Mouse (Mus musculus) MN1 (cell line): ENCODE measurements around the gene Rnps1.
"Not testable (repeated sequence)": the region's sequence is repeated elsewhere in the genome, so short reads cannot be mapped to it uniquely, and the experiment has no call there.

Source experiments
- DNase-seq: peaks from one replicate; pipeline ENCODE4 v3.0.0-alpha.2; 2016; ENCODE audit warnings: low spot score

Rnps1 gene

DNA sequence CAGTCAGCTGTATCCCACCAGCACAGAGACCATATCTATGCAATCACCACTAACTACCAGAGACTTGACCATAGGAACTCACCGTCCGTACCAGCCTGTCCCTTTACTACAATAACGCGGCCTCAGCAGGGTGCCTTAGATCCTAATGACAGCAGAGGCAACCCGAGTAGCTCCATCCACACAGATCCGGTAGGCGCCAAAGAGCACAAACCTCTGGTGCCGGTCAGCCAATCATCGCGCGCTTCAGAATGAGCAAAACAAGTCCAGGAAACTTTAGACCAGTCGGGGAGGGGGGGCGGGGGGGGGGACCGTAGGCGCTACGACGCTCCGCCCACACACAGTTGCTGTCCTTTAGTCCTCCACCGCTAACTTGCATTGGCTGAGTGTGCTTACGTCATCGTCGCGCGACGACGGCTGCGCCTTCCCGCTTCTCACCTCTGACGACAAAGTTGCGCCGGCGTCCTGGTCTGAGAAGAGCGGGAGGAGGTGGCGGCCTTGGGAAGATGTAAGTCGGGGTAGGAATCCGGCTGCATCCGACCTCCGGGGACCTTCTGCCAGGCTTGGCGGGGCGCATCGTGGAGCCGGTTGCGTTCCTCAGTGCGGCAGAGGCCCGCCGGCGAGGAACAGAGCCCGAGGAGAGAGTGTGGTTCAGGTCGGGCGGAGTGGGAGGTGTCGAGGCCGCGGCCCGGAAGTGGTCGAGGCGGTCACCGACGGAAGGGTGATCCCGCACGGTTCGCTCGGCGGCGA, at the start of gene Rnps1:
Gene Rnps1, plus strand, starts transcription at position 336 of the 747 bp plus-strand sequence.
- DNase-seq, result peak; percentile 99

DNA sequence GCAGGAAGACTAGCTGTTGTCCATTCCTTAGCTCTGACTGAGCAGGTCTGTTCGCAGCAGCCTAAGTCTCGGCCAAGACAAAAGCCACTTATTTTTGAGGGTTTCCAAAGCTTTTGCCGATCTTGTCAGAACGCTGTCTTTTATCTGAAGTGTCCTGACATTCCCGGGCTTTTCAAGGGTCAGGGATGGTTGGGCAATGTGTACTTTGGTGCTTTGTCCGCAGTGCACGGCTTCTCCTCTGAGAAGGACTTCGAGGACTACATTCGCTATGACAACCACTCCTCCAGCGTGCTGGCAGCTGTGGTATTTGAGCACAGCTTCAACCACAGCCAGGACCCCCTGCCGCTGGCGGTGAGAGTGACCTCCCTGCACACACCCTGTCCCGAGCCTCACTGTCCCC, 48.5 kb upstream of the Rnps1 start:
- DNase-seq, result no peak

DNA sequence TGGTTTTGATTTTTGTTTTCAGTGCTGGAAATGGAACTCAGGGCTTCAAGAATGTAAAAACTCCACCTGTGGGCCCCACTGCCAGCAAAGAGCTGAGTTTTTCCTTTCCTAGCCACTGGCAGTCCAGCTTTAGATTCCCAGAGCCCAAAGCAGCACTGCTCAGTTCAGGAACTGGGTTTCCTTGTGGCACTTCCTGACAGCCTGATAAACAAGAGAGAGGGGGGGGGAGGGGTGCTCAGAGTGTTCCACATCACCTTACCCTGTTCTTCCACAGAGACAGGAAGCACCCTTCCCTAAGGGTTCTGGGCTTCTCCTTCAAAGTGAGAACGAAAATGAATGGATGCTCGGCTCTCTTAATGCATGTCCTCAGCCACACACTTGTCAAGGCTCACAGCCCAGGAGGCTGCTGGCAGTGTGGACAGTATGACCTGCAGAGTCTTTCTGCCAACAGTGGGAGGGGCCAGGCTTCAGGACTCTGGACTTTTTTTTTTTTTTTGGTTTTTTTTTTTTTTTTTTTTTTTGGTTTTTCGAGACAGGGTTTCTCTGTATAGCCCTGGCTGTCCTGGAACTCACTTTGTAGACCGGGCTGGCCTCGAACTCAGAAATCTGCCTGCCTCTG, 39.2 kb upstream of the Rnps1 start:
- DNase-seq, result no peak

DNA sequence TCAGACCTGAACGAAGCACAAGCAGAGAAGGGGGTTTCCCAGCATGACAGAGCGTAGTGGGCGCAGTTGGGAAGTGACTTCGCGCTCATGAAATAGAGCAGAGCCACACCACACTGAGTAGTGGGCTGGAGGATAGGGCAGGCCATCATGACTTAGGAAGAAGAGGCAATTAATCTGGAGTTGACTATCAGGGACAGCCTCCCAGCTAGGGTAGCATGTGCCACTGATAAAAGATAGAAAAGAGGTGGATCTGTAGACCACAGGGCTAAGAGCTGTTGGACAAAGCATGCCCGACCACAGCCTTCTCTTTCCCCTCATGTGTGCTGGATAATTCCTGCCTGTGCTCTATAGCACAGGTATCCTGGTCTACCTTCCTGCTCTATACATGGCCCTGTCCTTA, 38.5 kb upstream of the Rnps1 start:
- no peak for DNase-seq

DNA sequence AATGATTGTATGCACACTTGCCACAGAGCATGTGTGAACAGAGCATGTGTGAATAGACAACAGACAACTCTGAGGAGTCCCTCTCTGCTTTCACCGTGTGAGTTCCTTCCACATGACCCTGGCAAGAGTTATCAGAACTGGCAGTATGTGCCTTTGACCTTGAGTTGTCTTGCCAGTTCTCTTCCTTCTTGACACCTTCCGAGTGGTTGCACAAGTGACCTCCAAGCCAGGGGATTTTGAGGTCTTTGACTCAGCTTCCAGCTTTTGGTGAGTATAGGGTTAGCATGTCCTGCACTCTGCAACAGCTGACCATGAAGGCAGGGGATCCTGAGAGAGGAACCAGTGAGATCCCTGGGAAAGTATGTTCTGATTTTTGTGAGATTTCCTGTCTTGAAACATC, 35.9 kb upstream of the Rnps1 start:
- DNase-seq, result no peak

DNA sequence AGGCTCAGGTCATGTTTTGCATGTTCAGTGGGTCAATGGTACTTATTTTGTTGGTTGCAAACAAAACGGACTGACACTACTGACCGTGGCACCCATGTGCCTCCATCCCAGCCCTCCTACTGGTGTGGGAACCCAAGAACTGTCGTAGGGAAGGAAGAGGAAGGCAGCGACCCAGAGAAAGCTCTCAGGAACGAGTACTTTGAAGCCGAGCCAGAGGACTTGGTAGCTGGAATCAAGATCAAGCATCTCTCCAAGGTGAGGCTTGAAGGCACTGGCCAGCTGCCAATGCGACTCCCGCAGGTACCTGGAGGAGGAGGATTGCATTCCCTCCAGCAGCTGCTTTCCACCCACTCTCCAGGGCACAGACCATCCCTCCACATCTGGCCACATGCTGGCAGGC, 30.6 kb upstream of the Rnps1 start:
- DNase-seq, result no peak

DNA sequence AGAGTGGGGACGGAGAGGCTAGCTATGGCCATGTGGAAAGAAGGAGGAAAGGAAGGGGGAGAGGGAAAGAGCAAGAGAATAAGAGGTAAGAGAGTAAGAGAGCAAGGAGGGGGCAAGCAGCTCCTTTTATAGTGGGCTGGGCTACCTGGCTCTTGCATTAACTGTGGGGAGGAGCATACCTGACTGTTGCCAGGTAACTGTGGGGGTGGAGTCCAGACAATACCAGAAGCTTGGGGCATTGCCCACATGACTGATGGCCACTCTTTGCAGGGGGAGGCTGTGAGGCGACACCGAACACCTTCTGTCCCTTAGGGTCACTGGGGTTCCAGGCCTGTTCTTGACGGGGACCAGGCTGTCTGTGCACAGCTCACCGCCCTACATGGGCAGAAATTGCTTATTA, 25.7 kb upstream of the Rnps1 start:
- DNase-seq, result no peak

DNA sequence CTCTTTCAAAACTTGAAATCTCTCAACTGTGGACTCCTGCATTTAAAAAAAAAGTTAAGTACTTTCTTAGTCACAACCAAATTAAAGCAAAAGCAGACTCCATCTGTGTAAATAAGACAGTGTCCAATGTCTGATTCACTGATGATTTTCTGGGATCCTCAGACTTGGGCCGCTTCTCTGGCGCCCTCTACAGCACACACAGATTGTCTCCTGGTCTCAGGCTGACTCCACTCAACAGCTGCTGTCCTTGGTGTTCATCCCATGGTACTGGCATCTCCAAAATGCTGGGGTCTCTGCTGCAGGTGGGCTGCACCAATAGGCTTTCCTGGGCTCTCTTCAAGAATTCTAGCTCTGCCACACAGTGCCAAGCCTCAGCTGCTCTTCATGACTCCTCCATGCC, 24.5 kb upstream of the Rnps1 start:
- DNase-seq, result peak; percentile 56

DNA sequence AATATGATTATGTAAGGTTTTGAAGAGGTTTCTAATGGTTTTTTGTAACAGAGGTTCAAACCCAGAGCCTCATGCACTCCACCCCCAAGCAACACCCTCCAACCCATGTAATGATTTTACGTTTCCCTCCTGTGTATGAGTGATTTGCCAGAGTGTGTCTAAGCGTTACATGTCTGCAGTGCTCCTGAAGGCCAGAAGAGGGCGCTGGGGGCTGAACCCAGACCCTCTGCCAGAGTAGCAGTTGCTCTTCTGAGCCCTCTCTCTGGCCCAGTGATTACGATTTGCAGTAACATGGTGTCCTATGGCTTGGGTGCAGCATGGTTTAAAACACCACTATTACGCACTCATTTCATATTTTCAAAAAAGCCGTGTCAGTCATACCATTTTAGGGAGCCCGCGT, 23.2 kb upstream of the Rnps1 start:
- no peak for DNase-seq

DNA sequence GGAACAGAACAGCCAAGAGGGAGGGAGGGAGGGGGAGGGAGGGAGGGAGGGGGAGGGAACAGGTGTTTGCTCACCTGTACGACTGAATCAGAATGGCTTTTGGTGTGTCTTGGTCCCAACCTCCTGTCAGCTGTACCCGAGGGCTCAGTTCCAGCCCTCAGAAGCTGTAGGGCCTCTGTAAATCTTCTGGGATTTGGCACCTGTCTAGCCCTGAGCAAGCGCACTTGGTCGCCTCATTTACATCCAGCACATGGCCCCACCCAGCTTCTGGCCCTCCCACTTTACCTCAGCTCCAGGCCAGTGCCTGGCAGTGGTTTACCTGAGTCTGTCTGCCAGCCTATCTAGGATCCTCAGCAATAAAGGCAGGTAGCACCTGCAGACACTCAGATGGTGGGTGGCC, 20.8 kb upstream of the Rnps1 start:
- DNase-seq, result no peak

DNA sequence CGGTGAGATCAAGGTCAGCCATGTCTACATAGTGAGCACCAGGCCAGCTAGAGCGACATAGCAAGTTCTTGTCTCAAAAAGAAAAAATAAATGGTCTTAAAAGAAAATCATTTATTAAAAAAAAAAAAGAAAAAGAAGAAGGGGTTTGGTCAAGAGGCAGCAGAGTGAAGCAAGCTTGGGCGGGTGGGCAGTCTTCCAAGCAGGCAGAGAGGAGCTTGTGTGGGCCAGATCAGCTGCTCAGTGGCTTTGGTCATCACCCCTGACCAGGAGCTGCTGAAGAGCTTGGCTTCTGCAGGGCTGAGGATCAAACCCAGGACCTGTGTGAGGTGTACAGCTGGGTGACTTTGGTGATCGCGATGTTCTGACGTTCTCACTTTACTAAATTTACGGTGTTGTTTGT, 19.9 kb upstream of the Rnps1 start:
- no peak for DNase-seq

DNA sequence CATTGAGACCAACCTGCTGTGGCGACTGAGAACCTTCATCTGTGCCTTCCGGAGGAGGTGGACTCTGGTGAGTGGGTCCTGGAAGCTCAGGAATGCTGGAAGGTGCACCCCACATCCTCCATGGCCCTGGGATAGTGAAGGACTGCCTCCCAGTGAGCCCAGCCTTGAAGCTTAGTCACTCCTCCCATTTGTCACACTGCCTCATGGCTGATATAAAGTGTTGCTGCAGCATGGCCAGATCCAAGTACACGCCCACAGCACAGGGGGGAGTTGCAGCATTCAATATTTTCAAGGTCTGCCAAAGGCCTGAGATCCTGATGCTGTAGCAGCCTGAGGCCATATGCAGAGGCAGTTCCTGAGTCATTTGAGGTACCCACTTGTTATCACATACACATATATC, 12.0 kb upstream of the Rnps1 start:
- no peak for DNase-seq

DNA sequence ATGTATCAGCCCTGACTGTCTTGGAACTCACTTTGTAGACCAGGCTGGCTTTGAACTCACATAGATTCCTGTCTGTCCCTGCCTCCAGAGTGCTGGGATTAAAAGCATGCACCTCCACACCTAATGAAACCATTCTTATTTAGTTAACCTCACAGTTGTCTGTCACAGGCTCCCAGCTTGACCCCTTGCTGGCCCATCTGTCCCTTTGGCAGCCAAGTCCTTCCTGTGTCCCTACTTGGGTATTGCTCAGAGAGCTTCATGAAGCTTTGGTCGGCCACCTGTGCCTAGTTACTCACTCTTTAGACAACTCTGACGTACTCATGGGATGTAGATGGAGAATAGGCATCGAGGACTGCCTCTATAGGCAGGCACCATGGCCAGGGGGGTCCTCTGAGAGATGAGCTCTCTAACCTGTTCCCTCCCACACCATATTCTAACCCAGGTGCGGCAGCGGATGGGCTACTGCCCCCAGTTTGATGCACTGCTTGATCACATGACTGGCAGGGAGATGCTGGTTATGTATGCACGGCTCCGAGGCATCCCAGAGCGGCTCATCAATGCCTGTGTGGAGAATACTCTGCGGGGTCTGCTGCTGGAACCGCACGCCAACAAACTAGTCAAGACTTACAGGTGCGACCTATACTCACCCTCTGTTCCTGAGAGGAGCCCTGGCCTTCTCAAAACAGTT, 7.1 kb upstream of the Rnps1 start:
- DNase-seq, result no peak

DNA sequence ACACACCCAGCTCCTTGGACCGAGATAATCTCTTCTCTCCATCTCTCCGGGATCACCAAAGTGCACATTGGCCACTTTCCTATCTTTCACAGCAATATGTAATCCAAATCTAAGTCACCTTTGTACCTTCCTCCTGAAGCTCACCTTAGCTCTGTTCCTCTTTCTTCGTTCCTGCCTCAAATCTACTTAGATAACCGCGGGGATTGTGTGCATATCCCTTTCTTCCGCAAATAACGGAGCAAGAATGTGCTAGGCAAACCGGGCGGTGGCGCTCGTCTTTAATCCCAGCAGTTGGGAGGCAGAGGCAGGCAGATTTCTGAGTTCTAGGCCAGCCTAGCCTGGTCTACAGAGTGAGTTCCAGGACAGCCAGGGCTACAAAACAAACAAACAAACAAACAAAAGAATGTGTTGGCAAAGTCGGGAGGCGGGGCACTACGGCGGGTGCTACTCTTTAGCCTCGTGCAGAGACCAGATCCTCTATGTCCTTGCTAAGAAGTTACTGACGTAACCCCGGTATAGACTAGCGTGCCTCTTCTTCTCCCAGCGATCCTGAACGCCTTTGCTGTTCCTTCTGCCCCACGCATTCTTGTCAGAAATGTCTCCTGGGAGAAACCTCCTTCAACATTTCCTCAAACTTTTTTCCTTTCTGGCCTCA, 681 bp upstream of the Rnps1 start:
- DNase-seq, result peak; percentile 52

DNA sequence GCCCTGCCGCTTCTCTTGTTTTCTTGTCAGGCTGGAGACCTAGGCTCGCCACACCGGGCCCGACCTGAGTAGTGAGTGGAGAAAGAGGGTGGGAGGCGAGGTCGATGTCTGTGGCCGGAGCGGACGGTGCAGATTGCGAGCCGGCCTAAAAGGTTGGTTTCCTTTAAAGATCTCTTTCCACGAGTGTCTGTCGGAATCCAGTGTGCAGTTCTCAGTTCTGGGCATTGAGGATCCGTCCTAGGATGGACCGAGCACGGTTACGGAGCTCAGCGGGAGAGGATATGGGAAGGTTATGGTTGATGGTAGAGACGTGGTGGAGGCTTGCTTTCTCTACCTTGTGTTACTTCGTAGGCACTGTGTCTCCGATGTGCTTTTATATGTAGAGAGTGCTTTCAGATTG, 646 bp downstream of the Rnps1 start:
- no peak for DNase-seq

DNA sequence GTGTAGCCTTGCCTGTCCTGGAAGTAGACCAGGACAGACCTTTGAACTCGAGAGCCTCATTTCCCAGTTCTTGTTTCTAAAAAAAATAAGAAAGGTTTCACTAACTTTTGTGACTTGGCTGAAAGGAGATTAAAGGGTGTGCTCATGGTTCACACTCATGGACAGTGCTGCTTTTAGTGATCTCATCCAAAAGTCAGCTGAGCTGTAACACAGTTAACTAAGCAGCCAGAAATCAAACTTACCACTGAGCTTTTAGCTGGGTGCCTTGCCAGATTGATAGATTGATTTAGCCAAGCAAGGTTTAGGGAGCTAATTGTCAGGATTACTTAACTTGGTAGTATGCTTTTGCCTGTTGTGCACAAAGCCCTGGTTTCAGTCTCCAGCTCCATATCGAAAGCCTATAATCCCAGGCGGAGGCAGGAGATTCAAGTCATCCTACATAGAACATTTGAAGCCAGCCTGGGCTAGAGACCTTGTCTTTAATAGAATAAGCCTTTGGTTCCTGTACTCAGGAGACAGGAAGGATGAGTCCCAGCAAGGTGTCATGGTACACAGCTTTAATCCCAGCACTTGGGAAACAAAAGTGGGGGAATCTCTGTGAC, 1.8 kb downstream of the Rnps1 start:
- peak; percentile 29 for DNase-seq

DNA sequence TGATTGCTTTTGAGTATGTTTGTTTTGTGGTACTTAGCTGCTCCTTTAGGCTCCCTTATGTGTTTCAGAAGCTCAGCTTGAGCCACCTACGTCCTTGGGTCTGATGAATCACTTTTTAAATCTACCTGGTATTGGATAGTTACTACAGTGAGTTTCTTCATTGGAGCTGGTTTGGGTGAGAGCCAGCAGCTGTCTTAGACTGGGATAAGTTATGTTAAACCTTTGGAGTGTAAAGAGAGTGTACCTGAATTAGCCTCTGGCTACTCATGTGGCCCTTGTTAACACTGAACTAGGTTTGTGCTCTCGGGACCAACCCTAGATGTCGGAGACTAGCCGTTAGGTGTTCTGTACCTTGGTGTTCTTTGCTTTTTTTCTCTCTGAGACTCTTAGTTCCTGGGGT, 8.7 kb downstream of the Rnps1 start:
- no peak for DNase-seq

DNA sequence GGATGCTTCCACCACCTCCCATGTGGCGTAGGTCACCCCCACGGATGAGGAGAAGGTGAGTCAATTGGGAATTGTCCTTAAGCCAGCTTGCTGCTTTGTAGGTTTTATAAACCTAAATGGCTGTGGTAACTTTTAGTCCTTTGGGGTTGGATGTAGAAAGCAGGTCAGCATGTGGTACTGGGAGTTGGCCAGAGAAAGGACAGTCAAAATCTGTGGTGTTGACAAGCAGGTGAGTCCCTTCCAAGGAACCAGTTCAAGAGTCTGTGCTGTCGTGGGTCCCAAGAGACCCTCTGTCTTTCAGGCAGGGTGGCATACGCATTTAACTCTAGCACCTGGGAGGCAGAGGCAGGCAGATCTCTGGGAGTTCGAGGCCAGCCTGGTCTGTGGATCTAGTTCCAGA, 10.1 kb downstream of the Rnps1 start:
- no peak for DNase-seq

DNA sequence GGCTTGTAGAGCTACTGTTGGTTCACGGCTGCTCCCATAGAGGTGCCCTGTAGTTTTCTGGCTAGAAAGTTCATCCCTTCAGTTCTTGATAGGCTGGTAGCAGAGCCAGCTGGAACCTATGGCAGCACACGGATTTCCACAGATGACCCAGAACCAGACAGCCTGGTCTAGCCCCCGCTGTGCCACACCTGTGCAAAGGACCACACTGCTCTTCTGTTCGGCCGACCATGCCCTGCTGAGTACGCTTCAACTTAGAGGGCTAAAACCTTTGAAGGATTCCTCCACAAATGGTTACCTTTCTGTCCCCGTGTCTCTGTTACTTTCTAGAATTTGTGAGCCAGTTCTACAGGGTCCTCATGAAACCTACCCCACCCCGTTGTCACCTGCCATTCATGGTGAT, 11.0 kb downstream of the Rnps1 start:
- DNase-seq, result not testable (repeated sequence)

DNA sequence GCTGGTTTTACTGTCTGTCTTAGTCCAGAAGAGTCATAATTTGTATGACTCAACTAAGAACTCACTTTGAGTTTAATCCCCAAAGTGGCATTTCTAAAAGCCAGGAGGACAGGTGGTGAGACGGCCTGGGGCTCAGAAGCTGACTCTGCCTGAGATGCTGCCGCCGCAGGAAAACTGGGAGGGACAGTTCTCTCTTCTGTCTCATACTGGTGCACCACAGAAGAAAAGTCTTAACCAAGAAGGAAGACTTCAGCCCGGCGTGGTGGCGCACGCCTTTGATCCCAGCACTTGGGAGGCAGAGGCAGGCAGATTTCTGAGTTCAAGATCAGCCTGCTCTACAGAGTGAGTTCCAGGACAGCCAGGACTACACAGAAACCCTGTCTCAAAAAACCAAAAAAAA, 11.5 kb downstream of the Rnps1 start:
- no peak for DNase-seq

DNA sequence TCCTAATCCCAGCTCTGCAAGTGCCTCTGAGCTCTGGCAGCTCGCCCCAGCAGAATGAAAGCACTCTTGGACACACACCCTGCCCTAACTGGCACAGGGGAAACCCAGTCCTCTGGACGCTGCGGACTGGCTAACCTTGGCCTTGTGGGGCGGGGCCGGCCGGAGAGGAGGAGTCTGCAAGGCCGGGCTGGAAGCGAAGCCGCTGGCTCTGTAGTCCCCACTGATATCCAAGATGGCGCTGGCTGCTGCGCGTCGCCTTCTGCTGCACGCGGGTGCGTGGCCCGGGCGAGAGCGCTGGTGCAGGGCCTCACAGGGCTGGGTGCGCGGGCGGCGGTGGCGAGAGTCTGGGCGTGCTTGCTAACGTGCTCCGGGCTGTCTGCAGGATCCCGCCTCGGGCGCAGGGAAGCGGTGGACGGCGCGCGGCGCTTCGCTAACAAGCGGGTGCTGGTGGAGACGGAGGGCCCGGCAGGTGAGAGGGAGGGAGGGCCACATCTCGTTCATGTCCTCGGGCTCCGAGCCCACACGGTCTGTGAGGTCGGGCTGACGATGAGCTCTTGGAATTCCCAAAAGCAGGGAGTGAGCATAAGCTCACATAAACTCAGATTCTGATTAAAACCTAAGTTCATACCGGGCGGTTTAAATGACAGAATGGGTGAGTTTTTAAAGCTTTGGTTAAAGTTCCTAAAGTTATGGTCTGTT, 12.3 kb downstream of the Rnps1 start, which contains the start of gene Eci1:
Gene Eci1, plus strand, starts transcription at position 171 of the 699 bp plus-strand sequence.
- peak; percentile 98 for DNase-seq

DNA sequence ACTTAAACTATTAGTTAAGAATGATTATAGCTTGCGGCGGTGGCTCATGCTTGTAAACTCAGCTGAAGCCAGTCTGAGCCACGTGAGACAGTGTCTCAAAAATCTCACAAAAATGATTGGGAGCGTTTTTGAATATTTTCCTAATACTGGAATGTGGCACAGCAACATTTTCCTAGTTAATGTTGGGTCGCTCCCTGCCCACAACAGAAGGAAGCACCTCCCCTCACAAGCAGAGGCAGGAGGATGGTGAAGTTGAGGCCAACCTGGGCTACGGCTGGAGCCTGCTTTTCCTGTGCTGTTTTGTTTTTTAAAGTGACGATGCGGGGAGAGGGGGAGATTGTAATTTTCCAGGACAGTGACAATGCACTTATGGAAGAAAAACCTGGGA, 12.8 kb downstream of the Rnps1 start:
- peak; percentile 32 for DNase-seq
